Mouse (Mus musculus) midbrain, embryonic 14.5 days (tissue): ENCODE data around the gene Eif5a2. TPM values are rescaled to one million over a fixed set of nuclear protein-coding genes. Genes with fewer than 3 reads are reported as not detected.

Source experiments
- polyA plus RNA-seq: library from polyadenylated mRNA; unstranded; fragments of >200 nt; fragmentation: Nextera tagmentation; extraction: Ambion mirVana; gene quantifications from 2 replicates; pipeline ENCODE4 v1.2.1, GENCODE M21; 2014

Gene Eif5a2
- polyA plus RNA-seq, 1 experiment from 2014 or later: 15.0 TPM

Other genes starting within 250 kb of the Eif5a2 start
- 0.19 TPM in 1 of 2 replicates, not detected in the other for gene Slc2a2, start 83.4 kb upstream of the Eif5a2 start, polyA plus RNA-seq
- gene Rpl22l1, start 24.2 kb downstream of the Eif5a2 start, polyA plus RNA-seq: 267 and 312 TPM in 2 replicates
- not detected in 2 replicates for gene Gm1527, start 111.3 kb downstream of the Eif5a2 start, polyA plus RNA-seq